Mouse (Mus musculus) lung, embryonic 14.5 days (tissue): ENCODE measurements around the gene Cep164. TPM values are rescaled to one million over a fixed set of nuclear protein-coding genes. Genes with fewer than 3 reads are reported as not detected.
"Not testable (repeated sequence)": the region's sequence is repeated elsewhere in the genome, so short reads cannot be mapped to it uniquely, and the experiment has no call there.

ENCODE experiments used
- ATAC-seq: fragments of 200-750 bp; cut with Nextera tagmentation; 2 replicates; pipeline ENCODE4 v1.8.0; 2017; ENCODE audit warnings: mild to moderate bottlenecking, moderate TSS enrichment, moderate library complexity; ENCODE audit not compliant: insufficient read depth
- DNase-seq: peaks from one replicate; pipeline ENCODE4 v3.0.0-alpha.2; 2015
- H3K27ac ChIP-seq: fragments of 300-500 bp; sonication (generic); 2 replicates; pipeline ENCODE4 v1.5.1; 2014; ENCODE audit warnings: low read depth, mild to moderate bottlenecking, moderate library complexity
- H3K27me3 ChIP-seq: fragments of 300-500 bp; sonication (generic); 2 replicates; pipeline ENCODE4 v1.6.1; 2014; ENCODE audit warnings: low read length, control low read depth; ENCODE audit not compliant: insufficient read depth
- H3K36me3 ChIP-seq: fragments of 300-500 bp; sonication (generic); 2 replicates; pipeline ENCODE4 v1.6.1; 2014; ENCODE audit warnings: control low read depth; ENCODE audit not compliant: insufficient read depth
- H3K4me1 ChIP-seq: fragments of 300-500 bp; sonication (generic); 2 replicates; pipeline ENCODE4 v1.6.1; 2014; ENCODE audit warnings: antibody characterized with exemption, control low read depth; ENCODE audit not compliant: insufficient read depth
- H3K4me2 ChIP-seq: fragments of 300-500 bp; sonication (generic); 2 replicates; pipeline ENCODE4 v1.6.1; 2014; ENCODE audit warnings: mild to moderate bottlenecking
- H3K4me3 ChIP-seq: fragments of 300-500 bp; sonication (generic); 2 replicates; pipeline ENCODE4 v1.5.1; 2014; ENCODE audit warnings: low read depth, low read length
- H3K9ac ChIP-seq: fragments of 300-500 bp; sonication (generic); 2 replicates; pipeline ENCODE4 v1.6.1; 2014
- H3K9me3 ChIP-seq: fragments of 300-500 bp; sonication (generic); 2 replicates; pipeline ENCODE4 v1.6.1; 2016; ENCODE audit warnings: low read depth, low read length, control low read depth
- CTCF ChIP-seq: IDR thresholded peaks from 2 replicates; pipeline ENCODE4 v1.5.1; 2016; ENCODE audit warnings: antibody characterized with exemption, low read depth
- whole genome bisulfite sequencing: fragments of 180-500 bp; shearing (Covaris S2); extraction: QIAGEN DNeasy Blood & Tissue Kit; methylation state at CpG from one replicate; pipeline ENCODE4 v1.1.7; 2014; 5-methylcytosine and 5-hydroxymethylcytosine counted together
- polyA plus RNA-seq: library from polyadenylated mRNA; unstranded; fragments of >200 nt; fragmentation: Nextera tagmentation; extraction: Ambion mirVana; gene quantifications from 2 replicates; pipeline ENCODE4 v1.2.1, GENCODE M21; 2014

Cep164 gene
- polyA plus RNA-seq, 1 experiment from 2014 or later = 26.9 TPM

DNA sequence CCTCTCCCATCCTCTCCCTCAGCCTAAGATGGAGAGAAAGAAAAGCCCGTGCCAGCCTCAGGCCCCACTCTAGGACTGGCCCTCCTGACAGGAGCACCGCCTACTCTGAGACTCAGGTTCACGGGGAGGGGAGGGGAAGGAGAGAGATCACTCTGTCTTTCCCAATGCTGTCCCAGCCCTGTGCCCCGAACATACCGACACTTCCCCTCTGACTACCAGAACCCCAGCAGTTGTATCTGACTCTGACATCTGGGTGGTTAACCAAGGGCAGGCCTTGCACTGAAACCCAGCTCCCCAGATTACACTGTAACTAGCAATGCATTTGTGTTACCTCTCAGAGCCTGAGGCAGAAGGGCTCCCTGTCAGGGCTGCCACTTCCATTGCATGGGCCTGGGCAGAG is 40.1 kb downstream of the Cep164 start:
- Histone ChIP-seq H3K9me3 (no peaks in the 10 kb centered on the region), H3K9ac (0 out of 2 replicates have a peak overlapping the region, but pooled peaks have one; percentile 10), H3K36me3 (peaks cover 14% of the 10 kb centered on the region; the same call in 1 of the 2 replicates), H3K4me1 (0 out of 2 replicates have a peak, but pooled peaks cover 4% of the 10 kb centered on the region), H3K4me2 (no peak overlapping the region), H3K27me3 (no peaks in the 10 kb centered on the region), H3K27ac (peak overlapping the region; percentile 51; the same call in 1 of the 2 replicates), H3K4me3 (no peak overlapping the region)
- no peak for TF ChIP-seq CTCF
- 37% methylated on average over 5 of the region's 5 CpGs for WGBS
- ATAC-seq (peak; percentile 17; the same call in 1 of the 2 replicates), DNase-seq (no peak)

DNA sequence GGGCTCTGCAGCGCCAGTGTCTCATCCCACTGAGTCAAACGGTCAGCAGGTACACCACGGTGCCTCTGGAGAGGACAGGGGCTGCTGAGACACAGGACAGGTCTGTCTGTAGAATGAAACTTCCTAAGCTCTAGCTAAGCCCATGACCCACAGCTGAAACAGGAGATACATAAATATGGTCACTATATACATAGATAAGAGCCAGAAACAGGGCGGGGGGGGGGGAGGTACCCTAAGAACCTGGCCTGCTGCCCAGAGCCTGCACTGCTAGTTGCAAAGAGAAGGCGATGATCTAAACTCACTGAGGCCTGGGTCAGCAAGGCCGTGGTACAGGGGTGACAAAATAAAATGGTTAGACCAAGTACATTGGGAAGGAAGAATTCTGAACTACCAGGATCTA is 40.9 kb downstream of the Cep164 start:
- H3K27me3 ChIP-seq = no peaks in the 10 kb centered on the region
- TF ChIP-seq CTCF = no peak
- ATAC-seq = peak; percentile 79; the same call in 1 of the 2 replicates
- H3K4me2 ChIP-seq = no peak overlapping the region
- H3K4me3 ChIP-seq = no peak overlapping the region
- DNase-seq = peak; percentile 85
- peak overlapping the region; percentile 33; the same call in 1 of the 2 replicates for H3K27ac ChIP-seq
- H3K9me3 ChIP-seq = no peaks in the 10 kb centered on the region
- H3K4me1 ChIP-seq = 0 out of 2 replicates have a peak, but pooled peaks cover 4% of the 10 kb centered on the region
- H3K36me3 ChIP-seq = peaks cover 9% of the 10 kb centered on the region; the same call in 1 of the 2 replicates
- WGBS = 44% methylated on average over 6 of the region's 6 CpGs
- 0 out of 2 replicates have a peak overlapping the region, but pooled peaks have one; percentile 9 for H3K9ac ChIP-seq

GRCm38 (mm10) chr9:45787071-45787470 is 41.4 kb downstream of the Cep164 start:
- peaks cover 5% of the 10 kb centered on the region; the same call in 1 of the 2 replicates for H3K36me3 ChIP-seq
- no peak overlapping the region for H3K4me3 ChIP-seq
- no peaks in the 10 kb centered on the region for H3K9me3 ChIP-seq
- 61% methylated on average over 8 of the region's 8 CpGs for WGBS
- ATAC-seq = peak; percentile 32; the same call in 1 of the 2 replicates
- H3K27me3 ChIP-seq = no peaks in the 10 kb centered on the region
- peak; percentile 56 for DNase-seq
- H3K9ac ChIP-seq = no peak overlapping the region
- no peak overlapping the region for H3K4me2 ChIP-seq
- H3K4me1 ChIP-seq = 0 out of 2 replicates have a peak, but pooled peaks cover 4% of the 10 kb centered on the region
- H3K27ac ChIP-seq = peak overlapping the region; percentile 33; the same call in 1 of the 2 replicates
- no peak for TF ChIP-seq CTCF

DNA sequence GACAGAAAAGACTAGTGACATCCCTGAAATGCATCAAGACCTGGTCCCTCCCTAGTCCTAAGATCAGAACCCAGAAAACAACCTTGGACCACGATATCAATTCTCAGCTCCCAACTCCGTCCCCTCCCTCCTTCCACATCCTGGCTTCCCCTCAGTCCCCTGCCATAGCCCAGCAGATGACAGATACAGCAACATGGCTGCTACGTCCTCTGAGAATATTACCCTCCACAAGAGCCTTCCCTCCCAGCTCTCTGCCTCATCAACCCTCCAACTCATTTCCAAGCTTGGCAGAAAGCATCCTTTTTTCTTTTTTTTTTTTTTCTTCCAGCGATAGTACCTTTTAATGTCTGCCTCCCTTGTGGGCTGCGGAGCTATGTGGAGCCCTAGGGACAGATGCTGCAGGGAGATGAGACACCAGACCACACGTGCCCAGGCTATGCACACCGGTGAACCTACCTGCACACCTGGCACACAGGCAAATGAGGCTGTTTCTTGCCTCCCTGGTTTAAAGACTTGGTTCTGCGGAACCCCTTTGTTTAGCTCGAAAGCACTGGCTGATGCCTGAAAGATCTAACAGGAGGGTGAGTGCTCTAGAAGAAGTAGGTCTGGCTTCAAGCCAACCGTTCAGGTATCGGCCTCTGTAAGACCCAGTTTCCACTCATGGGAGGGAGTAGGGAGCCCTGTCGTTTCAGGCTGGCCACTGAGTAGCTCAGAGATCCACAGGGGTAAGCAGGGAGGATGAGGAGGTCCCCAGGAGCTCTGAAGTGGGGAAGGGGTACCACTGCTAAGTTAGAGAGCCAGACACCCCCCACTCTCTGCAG is 45.0 kb downstream of the Cep164 start:
- H3K9me3 ChIP-seq = no peaks in the 10 kb centered on the region
- ATAC-seq = no peak
- H3K4me2 ChIP-seq = no peak overlapping the region
- H3K4me1 ChIP-seq = 0 out of 2 replicates have a peak, but pooled peaks cover 3% of the 10 kb centered on the region
- H3K4me3 ChIP-seq = no peak overlapping the region
- H3K27me3 ChIP-seq = no peaks in the 10 kb centered on the region
- peak; percentile 58 for DNase-seq
- H3K27ac ChIP-seq = no peak overlapping the region
- TF ChIP-seq CTCF = no peak
- 70% methylated on average over 12 of the region's 12 CpGs for WGBS
- H3K9ac ChIP-seq = no peak overlapping the region
- peaks cover 16% of the 10 kb centered on the region for H3K36me3 ChIP-seq

GRCm38 (mm10) chr9:45779201-45779600 is 49.3 kb downstream of the Cep164 start:
- ATAC-seq = no peak
- 71% methylated on average over 6 of the region's 6 CpGs for WGBS
- no peak for DNase-seq

GRCm38 (mm10) chr9:45776176-45776575 is 52.3 kb downstream of the Cep164 start:
- H3K4me2 ChIP-seq, ATAC-seq, H3K4me1 ChIP-seq, H3K9me3 ChIP-seq, H3K27me3 ChIP-seq, H3K27ac ChIP-seq, H3K4me3 ChIP-seq, H3K9ac ChIP-seq, DNase-seq: not testable (repeated sequence)
- 60% methylated on average over 3 of the region's 3 CpGs for WGBS
- H3K36me3 ChIP-seq = peaks cover 57% of the 10 kb centered on the region

More at GRCm38 (mm10) chr9:45779201-45779600, 49.3 kb downstream of the Cep164 start:
- Histone ChIP-seq H3K9ac (no peak overlapping the region), H3K27me3 (no peaks in the 10 kb centered on the region), H3K4me1 (no peaks in the 10 kb centered on the region), H3K27ac (no peak overlapping the region), H3K36me3 (peaks cover 34% of the 10 kb centered on the region), H3K9me3 (no peaks in the 10 kb centered on the region), H3K4me2 (no peak overlapping the region), H3K4me3 (no peak overlapping the region)
- no peak for TF ChIP-seq CTCF

- Histone ChIP-seq H3K27me3 (no peaks in the 10 kb centered on the region), H3K4me2 (no peak overlapping the region), H3K4me3 (no peak overlapping the region), H3K9me3 (no peaks in the 10 kb centered on the region), H3K9ac (no peak overlapping the region), H3K4me1 (no peaks in the 10 kb centered on the region), H3K36me3 (peaks cover 65% of the 10 kb centered on the region), H3K27ac (no peak overlapping the region)
- peak; percentile 8 for DNase-seq
- TF ChIP-seq CTCF = no peak
- WGBS = 84% methylated on average over 6 of the region's 6 CpGs
- ATAC-seq = no peak
Measured at GRCm38 (mm10) chr9:45774088-45774487, 54.4 kb downstream of the Cep164 start.
